Mouse (Mus musculus): Measurements from ENCODE around the gene Igf2bp1.
"Not testable (repeated sequence)": the region's sequence is repeated elsewhere in the genome, so short reads cannot be mapped to it uniquely, and the experiment has no call there.

Igf2bp1 gene

DNA sequence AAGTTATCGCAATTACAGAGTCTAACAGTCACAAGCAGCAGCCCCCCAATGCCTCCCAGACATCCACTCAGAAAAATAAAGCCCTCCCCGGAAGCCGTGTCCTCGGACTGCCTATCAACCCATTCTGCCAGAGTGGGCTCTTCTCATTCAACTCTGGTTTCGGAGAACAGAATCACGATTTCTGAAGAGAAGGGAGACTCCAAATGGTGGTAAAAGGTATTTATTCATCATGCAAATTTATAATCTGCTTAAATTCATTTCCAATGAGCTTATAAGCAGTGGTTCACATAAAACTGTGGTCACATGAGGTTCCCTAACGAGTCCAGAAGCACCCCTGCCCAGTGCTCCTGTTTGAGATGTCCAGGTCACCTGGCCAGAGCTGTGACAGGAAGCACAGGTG, 48.3 kb downstream of the Igf2bp1 start:
- DNase-seq, result no peak

DNA sequence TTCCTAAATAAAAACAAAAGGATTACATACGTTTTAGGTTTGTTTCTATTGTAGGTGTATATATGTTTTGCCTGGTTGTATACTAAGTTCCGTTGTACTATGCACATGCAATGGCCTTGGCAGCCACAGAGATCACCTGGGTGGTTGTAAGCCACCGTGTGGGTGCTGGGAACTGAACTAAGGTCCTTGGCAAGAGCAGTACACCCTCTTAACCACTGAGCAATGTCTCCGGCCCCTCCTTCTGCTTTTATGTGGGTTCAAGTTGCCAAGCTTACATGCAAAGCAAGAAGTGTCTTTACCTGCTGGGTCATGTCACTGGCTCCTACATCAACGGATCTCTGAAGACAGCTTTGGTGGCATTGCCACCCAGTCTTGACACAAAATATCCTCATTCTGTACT, 52.4 kb downstream of the Igf2bp1 start:
- DNase-seq, result no peak

DNA sequence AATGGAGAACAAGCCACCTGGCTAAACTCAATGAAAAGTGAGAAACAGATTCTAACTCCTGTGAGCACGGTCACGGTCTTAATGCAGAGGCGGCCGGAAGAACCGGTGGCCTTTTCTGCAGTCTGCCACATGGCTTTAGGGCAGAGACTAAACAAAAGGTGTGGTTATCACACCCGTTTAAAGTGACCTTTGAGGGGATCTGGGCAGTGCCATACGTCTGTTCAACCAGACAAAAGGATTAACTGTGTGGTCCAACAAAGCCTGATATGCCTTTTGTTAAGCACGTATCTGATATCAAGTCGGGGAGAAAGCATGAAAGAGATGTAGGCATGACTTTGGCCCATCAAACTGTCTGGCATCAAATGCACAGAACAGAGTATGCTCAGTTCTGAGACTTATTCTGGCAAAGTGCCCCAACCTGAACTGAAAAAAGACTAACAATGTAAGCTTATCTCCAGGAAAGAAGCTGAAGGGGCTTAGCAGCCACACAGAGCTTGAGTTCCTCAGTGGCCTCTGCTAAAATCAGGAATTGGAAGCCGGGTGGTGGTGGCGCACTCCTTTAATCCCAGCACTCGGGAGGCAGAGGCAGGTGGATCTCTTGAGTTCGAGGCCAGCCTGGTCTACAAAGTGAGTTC, 59.8 kb downstream of the Igf2bp1 start:
- no peak for DNase-seq

DNA sequence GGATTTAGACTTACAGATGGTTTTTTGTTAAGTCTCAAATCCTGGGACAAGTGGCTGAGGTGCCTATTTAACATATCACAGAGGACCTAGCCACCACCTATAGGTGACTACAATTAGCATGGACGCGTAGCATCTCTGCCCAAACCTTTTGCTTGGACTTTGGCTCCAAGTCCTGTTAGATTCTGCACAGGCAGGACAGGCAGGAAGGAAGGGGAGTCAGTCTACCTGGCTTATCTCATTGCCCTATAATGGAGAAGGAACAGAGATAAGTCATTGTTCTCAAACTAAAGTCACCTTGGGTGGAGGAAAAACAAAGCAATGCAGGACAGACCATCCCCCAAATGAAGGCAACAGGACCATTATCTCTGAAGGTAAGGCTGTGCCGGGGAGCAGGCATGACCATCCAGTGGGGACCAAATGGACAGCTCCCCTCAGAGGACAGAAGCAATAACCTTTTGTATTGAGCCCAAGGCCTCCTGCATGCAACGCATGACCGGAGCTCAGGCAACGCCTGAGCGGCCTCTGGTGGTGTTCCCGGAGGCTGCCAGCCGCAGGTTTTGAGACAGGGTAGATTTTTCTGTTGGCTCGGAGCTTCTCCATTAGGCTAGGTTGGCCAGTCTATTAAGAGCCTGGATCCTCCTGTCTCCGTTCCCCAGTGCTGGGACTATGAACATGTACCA, 65.8 kb downstream of the Igf2bp1 start:
- DNase-seq, result no peak

DNA sequence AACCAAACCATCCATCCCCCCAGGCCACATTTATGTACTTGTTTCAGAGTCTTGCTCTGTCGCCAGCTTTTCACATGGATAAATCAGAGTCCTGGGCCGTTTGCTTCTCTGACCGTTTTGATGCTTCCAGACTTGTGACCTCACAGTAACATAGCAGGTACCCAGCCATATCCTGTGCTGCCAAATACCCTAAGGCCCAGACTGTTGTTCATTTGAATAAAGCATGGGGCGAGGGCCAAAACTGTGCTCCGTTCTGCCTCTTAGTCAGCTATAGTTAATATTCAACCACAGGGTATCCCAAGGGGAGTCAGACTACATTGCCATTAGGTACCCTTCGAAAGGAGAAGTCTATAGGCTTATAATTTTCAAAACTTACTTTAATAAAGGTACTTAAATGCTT, 69.3 kb downstream of the Igf2bp1 start:
- DNase-seq, result no peak

DNA sequence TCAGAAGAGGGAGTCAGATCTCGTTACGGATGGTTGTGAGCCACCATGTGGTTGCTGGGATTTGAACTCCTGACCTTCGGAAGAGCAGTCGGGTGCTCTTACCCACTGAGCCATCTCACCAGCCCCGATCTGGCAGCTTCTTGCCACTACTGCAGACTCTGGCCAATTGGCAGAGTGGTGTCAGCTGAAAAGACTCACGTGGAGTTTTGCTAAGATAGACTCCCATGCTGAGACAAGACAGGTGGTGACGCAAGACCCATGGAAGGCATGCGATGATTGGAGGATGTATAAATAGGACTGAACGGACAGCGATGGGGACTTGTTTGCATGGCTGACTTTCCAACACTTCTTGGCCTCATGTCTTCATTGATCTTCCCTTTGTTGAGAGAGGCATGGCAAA, 73.6 kb downstream of the Igf2bp1 start:
- DNase-seq, result not testable (repeated sequence)

DNA sequence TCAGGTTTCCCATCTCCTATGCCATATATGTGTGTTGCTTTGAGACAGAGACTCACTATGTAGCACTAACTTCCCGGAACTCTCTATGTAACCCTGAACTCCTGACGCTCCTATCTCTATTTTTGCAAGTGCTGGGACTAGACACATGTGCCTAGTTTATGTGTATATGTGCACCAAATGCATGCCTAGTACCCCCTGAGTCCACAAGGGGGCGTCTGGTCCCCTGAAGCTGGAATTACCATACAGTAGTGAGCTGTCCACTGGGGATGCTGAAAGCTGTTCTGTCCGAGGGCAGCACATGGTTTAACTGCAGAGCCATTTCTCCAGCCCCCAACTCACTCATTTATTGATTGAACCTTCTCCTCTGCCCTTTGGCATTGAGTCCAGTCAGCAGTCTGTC, 79.3 kb downstream of the Igf2bp1 start:
- no peak for DNase-seq

DNA sequence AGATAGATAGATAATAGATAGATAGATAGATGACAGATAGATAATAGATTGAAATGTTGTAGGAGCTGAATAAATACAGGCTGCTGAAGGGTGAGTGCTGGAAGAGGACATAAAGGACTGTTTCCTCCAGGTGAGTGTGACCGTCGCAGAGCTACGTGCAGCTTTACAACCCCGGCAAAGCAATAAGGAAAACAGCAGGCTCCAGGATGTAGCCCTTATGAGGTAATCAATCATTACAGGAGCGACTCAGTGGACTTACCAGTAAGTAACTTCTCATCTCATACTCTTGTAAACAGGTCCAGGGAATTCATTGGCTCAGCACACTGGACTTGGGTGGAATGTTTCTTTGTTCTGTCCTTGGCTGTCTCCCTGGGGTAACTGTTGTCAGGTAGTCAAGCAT, 79.8 kb downstream of the Igf2bp1 start:
- DNase-seq, result no peak

DNA sequence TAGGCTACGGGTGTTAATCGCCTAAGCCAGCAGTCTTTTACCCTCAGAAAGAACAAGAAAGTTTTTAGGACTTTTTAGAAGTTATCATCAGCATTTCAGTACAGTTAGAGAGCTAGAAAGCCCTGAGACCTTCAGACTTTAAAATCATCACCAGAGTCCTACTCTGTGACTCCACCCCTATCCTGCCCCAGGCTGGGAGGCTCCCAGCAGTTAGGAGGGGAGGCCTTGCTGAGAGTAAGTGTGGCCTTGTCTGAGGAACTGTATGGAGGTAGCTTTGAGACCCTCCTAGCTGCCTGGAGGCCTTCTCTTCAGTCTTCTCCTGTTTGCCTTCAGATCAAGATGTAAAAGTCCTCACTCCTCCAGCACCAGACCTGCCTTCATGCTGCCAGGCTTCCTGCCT, 81.5 kb downstream of the Igf2bp1 start:
- DNase-seq, result no peak

DNA sequence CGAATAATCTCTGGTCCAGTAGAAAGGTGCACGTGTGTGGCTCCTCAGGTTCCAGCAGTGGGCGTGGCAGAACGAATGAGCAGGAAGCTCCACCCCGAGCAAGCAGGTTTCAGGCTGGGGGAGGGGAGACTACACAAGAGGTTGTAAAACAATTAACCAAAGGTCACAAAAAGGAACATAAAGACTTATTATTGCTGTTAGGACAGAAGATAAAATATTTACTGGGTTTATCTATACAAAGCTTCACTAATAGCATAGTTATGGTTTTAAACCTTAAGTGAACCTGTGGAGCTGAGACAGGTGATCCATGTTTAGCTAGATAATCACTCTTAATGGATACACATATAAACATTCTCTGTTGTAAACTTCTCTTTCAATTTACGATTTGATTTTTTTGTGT, 82.3 kb downstream of the Igf2bp1 start:
- not testable (repeated sequence) for DNase-seq

DNA sequence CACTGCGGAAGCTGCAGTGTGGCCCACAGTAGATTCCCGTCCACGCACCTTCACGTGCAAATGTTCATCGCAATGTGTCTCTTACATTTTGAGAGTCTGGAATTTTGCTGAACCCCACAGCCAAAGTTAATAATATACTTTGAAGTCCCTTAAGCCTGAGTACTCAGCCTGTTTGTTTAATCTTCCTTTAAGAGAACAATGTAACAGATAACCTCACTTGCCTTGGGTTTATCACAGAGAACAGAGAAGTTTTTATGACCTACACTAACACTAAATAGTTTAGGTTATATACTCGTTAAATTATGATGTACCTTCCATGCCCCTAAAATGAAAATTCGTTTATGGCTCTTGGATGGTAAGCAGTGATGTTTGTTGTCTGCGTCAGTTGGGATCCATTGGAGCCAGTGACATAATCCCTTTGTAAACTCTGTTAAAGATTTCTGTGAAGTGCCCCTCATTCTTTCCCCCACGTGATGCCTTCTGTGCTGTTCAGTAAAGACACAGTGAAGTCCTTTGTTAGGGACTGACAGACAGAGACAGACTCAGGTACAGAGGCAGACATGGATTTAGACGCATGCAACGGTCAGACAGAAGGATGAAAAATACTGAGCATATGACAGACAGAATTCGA, 83.6 kb downstream of the Igf2bp1 start:
- DNase-seq, result no peak

DNA sequence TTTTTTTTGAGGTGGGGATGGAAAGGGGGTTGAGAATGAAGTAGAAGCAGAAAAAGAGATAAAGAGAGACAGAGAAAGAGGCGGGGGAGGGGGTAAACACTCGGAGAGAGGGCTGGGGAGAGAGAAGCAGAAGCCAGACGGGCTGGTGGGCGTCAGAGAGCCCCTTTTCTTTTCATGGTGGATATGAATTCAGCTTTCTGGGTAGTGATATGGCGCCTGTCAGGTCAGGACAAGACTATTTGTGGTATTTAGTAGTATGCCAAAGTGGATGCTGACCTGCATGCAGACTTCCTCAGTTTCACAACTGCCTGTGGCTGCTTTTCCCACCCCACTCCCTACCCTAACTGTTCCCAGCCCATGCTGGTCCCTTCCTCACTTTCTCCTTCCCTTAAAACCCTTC, 89.3 kb downstream of the Igf2bp1 start:
- no peak for DNase-seq

DNA sequence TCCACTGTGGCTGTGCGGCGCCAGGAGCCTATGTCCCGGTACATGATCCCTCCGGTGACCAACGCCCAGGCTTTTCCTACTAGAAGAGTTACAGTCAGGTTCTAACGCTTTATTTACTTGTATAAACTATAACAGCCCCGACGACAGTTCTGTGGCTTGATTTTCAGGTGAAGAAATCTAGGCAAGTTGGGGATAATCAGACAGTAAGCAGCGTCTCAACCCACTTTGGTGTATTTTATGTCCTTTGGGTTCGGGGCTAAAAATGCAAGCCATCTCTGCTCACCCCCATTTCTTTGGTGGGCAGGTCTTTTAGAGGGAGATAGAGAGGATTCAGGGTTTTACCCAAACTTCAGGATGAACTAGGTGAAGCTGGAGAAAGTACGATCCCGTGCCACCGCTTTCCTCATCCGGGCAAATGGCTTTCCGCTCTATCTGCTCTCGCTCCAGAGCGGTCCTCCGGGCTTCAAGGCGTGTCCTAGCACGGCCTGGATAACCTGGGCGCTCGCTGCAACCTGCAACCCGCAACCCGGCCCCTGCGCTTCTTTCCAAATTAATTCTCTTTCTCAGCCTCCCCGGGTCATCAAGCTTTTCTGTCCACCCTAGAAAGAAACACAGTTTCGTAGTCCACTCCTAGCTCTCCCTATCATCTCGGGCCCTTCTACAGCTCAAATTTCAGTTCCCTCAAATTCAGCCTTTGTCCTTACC, 90.6 kb downstream of the Igf2bp1 start:
- no peak for DNase-seq

DNA sequence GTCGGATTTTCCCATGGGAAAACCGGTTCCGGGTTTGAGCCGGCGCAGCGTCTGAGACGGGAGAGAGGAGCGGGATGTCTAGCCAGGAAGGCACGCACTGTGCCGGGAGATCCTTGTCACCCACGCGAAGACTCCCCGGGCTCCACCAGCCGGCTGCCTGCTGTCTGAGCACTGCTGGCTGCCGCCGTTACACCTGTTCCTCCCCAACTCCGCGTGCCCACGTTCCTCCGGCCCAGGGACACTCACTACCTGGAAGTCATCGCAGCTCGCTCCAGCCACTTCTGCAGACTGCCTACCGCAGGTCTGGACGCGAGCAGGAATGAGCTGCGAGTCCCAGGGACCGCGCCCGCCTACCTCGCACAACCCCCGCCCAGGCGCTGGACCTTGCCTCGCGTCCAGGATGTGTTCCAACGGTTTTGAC, 91.2 kb downstream of the Igf2bp1 start, which contains the start of gene B4galnt2:
Gene B4galnt2, minus strand, starts transcription at position 321 of the 421 bp plus-strand sequence.
- no peak for DNase-seq

DNA sequence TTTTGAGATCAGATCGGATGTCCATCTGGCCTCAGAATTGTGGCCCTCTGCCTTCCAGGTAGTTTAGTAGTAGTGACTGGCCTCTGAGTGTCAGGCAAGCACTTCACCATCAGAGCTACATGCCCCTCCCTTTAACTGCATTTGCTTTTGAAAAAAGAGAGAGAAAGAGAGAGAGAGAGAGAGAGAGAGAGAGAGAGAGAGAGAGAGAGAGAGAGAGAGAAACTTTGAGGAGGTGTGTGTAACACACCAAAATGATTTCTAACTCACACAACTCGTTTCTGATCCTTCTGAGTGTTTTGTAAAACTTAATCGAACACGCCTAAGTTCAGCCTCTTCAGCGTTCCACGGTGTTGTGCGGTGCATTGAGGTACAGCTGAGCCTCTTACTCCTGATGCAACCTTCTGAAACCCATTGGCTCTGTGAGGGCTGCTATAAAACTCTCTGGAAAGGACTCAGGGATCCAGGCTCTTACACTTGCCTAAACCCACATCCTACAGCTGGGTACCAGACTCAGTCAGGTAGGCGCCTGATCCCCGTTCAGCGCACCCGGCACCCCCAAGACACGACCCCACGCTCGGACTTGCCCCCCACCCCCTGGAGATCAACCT, 91.7 kb downstream of the Igf2bp1 start:
- no peak for DNase-seq

DNA sequence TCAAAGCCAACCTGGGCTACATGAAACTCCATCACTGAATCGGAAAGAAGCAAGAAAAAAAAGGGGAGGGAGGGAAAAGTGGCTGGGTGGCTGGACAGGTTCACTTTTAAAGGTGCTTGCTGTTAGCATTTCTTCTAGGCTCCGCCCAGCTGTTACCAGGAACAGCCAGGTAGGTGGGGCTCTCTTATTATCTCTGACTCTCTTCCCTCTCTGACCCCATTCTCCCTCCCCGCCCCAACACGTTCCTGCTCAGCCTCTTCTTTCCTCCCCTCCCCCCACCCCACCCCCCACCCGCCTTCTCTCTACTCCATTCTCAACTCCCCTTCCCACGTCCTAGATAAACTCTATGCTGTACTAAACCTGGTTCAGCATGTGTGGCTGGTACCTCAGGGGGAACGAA, 94.2 kb downstream of the Igf2bp1 start:
- no peak for DNase-seq

DNA sequence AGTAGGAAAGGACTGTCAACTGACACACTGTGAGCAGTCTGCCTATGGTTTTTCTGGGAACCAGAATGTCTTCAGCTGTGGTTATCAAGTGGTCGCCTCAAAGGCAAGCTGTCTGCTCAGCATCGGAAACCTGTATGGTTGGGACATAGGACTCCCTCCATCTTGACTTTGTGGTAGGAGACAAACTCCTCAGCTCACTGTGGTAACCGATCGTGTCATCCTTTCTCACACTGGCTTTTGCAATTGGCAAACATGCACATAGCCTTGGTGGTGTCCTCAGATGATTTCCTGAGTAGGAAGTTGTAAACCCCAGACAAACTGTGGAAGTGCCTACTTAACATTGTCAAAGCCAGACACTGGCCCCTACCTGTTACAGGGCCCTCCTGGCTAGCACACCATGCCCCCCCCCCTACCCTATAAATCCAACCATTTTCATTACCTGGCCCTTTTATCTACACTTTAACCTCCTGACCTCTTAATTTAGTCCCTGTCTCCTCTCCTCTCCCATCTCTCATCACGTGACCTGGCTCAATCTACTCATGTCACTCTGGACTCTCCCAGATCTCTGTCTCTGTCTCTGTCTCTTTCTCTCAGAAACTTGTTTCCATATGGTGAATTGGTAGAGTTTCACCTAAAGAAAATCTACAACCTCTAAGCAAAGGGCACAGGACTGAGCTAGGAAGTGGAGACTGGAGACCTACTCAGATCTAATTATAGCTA, 97.8 kb downstream of the Igf2bp1 start:
- no peak for DNase-seq

Data from heart, adult 11 months (tissue).